Mouse (Mus musculus): ENCODE results near the gene Calcrl. TPM values are rescaled to one million over a fixed set of nuclear protein-coding genes. Genes with fewer than 3 reads are reported as not detected.

Gene Calcrl
- polyA plus RNA-seq (2012; ENCODE audit: low replicate concordance) = 0.86 and 2.1 TPM in 2 replicates

GRCm38 (mm10) chr2:84425138-84425537, at the start of gene Calcrl:
Calcrl (minus strand) TSS chr2:84425411.

Other genes starting within 250 kb of the Calcrl start
- 0.81 TPM in 1 of 2 replicates, not detected in the other for gene Tfpi, start 51.4 kb upstream of the Calcrl start, polyA plus RNA-seq (2012; ENCODE audit: low replicate concordance)
- gene Ctnnd1, start 225.4 kb upstream of the Calcrl start, polyA plus RNA-seq (2012; ENCODE audit: low replicate concordance) = 0.83 and 4.1 TPM in 2 replicates
- gene Btbd18, start 233.7 kb upstream of the Calcrl start, polyA plus RNA-seq (2012; ENCODE audit: low replicate concordance) = not detected in 2 replicates
- 101 and 122 TPM in 2 replicates for gene Selenoh, start 245.4 kb upstream of the Calcrl start, polyA plus RNA-seq (2012; ENCODE audit: low replicate concordance)

All from leukemia stem cell, adult 10-12 weeks (primary cell).